Mouse (Mus musculus): ENCODE data around the gene Camk2d. TPM values are rescaled to one million over a fixed set of nuclear protein-coding genes. Genes with fewer than 3 reads are reported as not detected.

Gene Camk2d
- polyA plus RNA-seq, 1 experiment from 2014 or later: 42.6 TPM

DNA sequence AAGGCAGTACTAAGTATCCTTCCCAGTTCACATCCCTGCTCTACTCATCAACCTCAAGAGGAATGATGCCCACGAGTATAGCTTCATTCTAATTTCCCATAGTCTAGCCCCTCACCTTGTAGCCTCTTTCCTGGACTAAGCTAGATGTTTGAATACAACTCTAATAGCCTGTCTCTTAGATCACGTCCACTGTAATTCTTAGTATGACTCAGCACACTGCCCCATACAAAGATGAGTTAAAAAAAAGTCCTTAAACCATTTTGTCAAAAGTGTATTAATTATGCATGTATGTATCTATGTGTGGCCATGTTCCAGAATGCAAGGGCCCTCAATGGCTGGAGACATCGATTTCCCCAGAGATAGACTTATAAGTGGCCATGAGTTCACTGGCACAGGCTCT lies 164.5 kb downstream of the Camk2d start:
- H3K27me3 ChIP-seq (replicated peaks; ENCODE audit: control insufficient read depth, insufficient read depth, low read length): no peaks in the 10 kb centered on the region
- H3K27ac ChIP-seq (ENCODE audit: low read depth, low read length): no peak overlapping the region
- H3K36me3 ChIP-seq (ENCODE audit: control insufficient read depth, insufficient read depth): no peaks in the 10 kb centered on the region
- 0 out of 2 replicates have a peak, but pooled peaks cover 3% of the 10 kb centered on the region for H3K4me1 ChIP-seq (replicated peaks; ENCODE audit: control insufficient read depth, insufficient read depth, low read length)
- H3K9me3 ChIP-seq (ENCODE audit: control insufficient read depth): no peaks in the 10 kb centered on the region
- WGBS: 83% methylated on average over 3 of the region's 3 CpGs
- ATAC-seq: no peak
- H3K4me2 ChIP-seq (replicated peaks; ENCODE audit: low read depth): no peak overlapping the region
- TF ChIP-seq CTCF (IDR thresholded peaks at IDR 0.05; ENCODE audit: low read depth): no peak
- H3K4me3 ChIP-seq (ENCODE audit: low read depth, low read length): no peak overlapping the region
- no peak overlapping the region for H3K9ac ChIP-seq (ENCODE audit: low read depth, low read length)

DNA sequence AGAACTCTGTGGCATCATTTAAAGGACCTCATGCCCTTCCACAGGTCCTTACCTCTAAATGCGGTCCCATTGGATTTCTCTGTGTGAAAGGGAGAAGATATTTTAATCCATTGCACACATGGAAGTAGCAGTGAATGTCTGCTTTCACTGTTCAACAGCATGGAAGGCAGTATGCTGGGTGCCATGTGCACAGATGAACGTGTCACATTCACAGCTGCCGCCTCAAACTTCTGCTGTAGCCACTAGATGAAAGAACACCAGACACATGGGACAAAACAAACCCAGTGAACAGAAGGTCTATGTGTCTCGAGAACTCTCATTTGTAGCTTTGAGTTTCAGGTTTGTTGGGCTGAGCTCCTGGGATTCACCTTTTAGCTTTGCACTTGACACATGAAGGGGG lies 168.6 kb downstream of the Camk2d start:
- Histone ChIP-seq H3K4me1 (replicated peaks; ENCODE audit: control insufficient read depth, insufficient read depth, low read length) (no peaks in the 10 kb centered on the region), H3K4me2 (replicated peaks; ENCODE audit: low read depth) (no peak overlapping the region), H3K27ac (ENCODE audit: low read depth, low read length) (no peak overlapping the region), H3K4me3 (ENCODE audit: low read depth, low read length) (no peak overlapping the region), H3K9me3 (ENCODE audit: control insufficient read depth) (no peaks in the 10 kb centered on the region), H3K36me3 (ENCODE audit: control insufficient read depth, insufficient read depth) (no peaks in the 10 kb centered on the region), H3K9ac (ENCODE audit: low read depth, low read length) (no peak overlapping the region), H3K27me3 (replicated peaks; ENCODE audit: control insufficient read depth, insufficient read depth, low read length) (no peaks in the 10 kb centered on the region)
- no peak for ATAC-seq
- WGBS: 95% methylated on average over 4 of the region's 4 CpGs
- TF ChIP-seq CTCF (IDR thresholded peaks at IDR 0.05; ENCODE audit: low read depth): no peak

DNA sequence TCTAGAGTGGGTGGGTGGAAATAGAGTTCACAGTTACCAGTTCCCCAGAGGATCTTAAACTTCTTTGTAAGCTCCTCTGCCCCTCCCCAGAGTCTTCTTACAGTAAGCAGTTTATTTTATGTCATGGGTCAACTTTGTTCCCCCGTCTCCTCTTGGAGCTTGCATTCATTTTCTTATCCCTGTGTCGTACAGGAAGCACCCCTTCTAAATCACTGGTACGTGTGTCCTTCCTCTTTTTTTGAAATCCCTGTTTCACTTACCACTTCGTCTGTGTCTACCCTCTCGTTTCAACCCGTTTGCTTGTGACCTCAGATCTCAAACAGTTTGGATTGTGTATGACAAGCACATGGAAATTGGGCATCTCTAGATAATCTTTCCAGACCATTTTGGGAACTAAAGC lies 174.0 kb downstream of the Camk2d start:
- ATAC-seq: no peak
- TF ChIP-seq CTCF (IDR thresholded peaks at IDR 0.05; ENCODE audit: low read depth): no peak
- Histone ChIP-seq H3K4me1 (replicated peaks; ENCODE audit: control insufficient read depth, insufficient read depth, low read length) (no peaks in the 10 kb centered on the region; the same call in 1 of the 2 replicates), H3K4me2 (replicated peaks; ENCODE audit: low read depth) (no peak overlapping the region), H3K27ac (ENCODE audit: low read depth, low read length) (no peak overlapping the region), H3K4me3 (ENCODE audit: low read depth, low read length) (no peak overlapping the region), H3K9me3 (ENCODE audit: control insufficient read depth) (no peaks in the 10 kb centered on the region), H3K9ac (ENCODE audit: low read depth, low read length) (no peak overlapping the region), H3K36me3 (ENCODE audit: control insufficient read depth, insufficient read depth) (no peaks in the 10 kb centered on the region), H3K27me3 (replicated peaks; ENCODE audit: control insufficient read depth, insufficient read depth, low read length) (no peaks in the 10 kb centered on the region)
- WGBS: 53% methylated on average over 6 of the region's 6 CpGs

DNA sequence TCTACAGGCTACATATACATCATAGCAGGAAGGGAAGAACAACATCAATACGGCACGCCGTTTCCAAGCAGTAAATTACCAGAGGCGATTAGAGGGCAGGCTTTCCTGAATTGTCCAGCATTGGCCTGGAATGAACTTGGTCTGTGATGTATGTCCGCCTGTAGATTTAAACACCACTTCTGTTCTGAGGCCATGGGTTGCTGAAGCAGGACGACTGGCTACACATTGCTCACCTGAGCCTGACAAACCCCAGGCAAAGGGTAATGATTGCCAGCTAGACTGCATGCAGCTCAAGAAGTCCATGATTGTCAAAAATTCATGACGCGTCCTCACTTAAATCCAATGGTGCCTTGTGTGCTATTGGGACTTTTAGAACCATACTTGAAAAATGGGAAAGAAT lies 174.9 kb downstream of the Camk2d start:
- Histone ChIP-seq H3K9me3 (ENCODE audit: control insufficient read depth) (no peaks in the 10 kb centered on the region), H3K27ac (ENCODE audit: low read depth, low read length) (no peak overlapping the region), H3K27me3 (replicated peaks; ENCODE audit: control insufficient read depth, insufficient read depth, low read length) (no peaks in the 10 kb centered on the region), H3K9ac (ENCODE audit: low read depth, low read length) (no peak overlapping the region), H3K36me3 (ENCODE audit: control insufficient read depth, insufficient read depth) (no peaks in the 10 kb centered on the region), H3K4me2 (replicated peaks; ENCODE audit: low read depth) (no peak overlapping the region), H3K4me1 (replicated peaks; ENCODE audit: control insufficient read depth, insufficient read depth, low read length) (no peaks in the 10 kb centered on the region; the same call in 1 of the 2 replicates), H3K4me3 (ENCODE audit: low read depth, low read length) (no peak overlapping the region)
- 71% methylated on average over 8 of the region's 8 CpGs for WGBS
- ATAC-seq: no peak
- TF ChIP-seq CTCF (IDR thresholded peaks at IDR 0.05; ENCODE audit: low read depth): no peak

DNA sequence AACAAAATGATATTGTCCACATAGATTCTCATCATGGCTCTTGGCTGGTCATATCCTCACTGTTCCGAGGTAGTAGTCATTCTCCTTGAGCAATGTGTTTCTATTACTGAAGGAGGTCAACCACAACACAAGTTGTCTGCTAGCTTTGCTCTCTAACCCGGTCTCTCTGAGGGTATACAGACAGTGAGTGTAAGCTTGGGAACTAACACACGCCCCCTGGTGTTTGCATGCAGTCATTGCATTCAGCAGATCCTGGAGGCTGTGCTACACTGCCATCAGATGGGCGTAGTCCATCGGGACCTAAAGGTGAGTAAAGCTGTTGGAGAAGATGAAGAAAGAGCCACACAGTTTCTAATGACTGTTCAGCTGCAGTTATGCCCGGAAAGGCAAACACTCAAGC lies 175.4 kb downstream of the Camk2d start:
- WGBS: 20% methylated on average over 6 of the region's 6 CpGs
- H3K9me3 ChIP-seq (ENCODE audit: control insufficient read depth): no peaks in the 10 kb centered on the region
- no peak overlapping the region for H3K27ac ChIP-seq (ENCODE audit: low read depth, low read length)
- TF ChIP-seq CTCF (IDR thresholded peaks at IDR 0.05; ENCODE audit: low read depth): peak; percentile 98
- no peaks in the 10 kb centered on the region; the same call in 1 of the 2 replicates for H3K4me1 ChIP-seq (replicated peaks; ENCODE audit: control insufficient read depth, insufficient read depth, low read length)
- no peak overlapping the region for H3K4me3 ChIP-seq (ENCODE audit: low read depth, low read length)
- no peaks in the 10 kb centered on the region for H3K36me3 ChIP-seq (ENCODE audit: control insufficient read depth, insufficient read depth)
- ATAC-seq: peak; percentile 85
- no peak overlapping the region for H3K9ac ChIP-seq (ENCODE audit: low read depth, low read length)
- H3K4me2 ChIP-seq (replicated peaks; ENCODE audit: low read depth): no peak overlapping the region
- H3K27me3 ChIP-seq (replicated peaks; ENCODE audit: control insufficient read depth, insufficient read depth, low read length): no peaks in the 10 kb centered on the region

DNA sequence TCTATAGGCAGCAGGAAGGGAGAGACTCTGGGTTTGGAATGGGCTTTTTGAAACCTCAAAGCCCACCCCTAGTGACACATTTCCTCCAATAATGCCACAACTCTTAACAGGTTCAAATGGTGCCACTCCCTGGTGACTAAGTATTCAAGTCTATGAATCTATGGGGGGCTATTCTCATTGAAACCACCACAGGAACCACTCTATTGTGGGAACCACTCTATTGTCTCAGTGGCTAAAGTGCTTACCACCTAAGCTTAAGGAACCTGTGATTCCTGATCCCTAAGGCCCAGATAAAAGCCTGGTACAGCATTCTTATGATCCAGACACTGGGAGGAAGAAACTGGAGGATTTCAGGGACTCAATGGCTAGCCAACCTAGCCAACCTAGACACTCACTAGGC lies 179.9 kb downstream of the Camk2d start:
- Histone ChIP-seq H3K4me3 (ENCODE audit: low read depth, low read length) (no peak overlapping the region), H3K4me2 (replicated peaks; ENCODE audit: low read depth) (no peak overlapping the region), H3K4me1 (replicated peaks; ENCODE audit: control insufficient read depth, insufficient read depth, low read length) (no peaks in the 10 kb centered on the region; the same call in 1 of the 2 replicates), H3K27ac (ENCODE audit: low read depth, low read length) (no peak overlapping the region), H3K36me3 (ENCODE audit: control insufficient read depth, insufficient read depth) (no peaks in the 10 kb centered on the region), H3K9me3 (ENCODE audit: control insufficient read depth) (no peaks in the 10 kb centered on the region), H3K9ac (ENCODE audit: low read depth, low read length) (no peak overlapping the region), H3K27me3 (replicated peaks; ENCODE audit: control insufficient read depth, insufficient read depth, low read length) (no peaks in the 10 kb centered on the region)
- ATAC-seq: no peak
- TF ChIP-seq CTCF (IDR thresholded peaks at IDR 0.05; ENCODE audit: low read depth): no peak

DNA sequence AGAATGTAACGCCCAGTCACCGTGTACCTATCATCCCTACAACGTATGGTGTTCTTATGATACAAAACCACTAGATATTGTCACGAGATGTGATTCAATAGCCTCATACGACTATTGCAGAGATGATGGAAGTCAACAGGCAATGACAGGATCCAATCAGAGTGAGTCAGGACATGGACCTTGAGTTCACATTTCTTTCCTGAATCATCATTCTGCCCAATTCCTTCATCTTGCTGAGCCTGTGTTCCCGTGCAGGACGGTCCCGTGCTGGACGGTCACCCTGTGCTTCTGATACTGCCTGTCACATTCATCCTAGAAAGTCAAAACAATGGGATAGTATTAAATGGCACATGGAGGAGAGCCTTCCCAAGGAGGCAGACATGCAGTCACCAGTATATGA lies 181.0 kb downstream of the Camk2d start:
- Histone ChIP-seq H3K36me3 (ENCODE audit: control insufficient read depth, insufficient read depth) (no peaks in the 10 kb centered on the region), H3K9me3 (ENCODE audit: control insufficient read depth) (no peaks in the 10 kb centered on the region), H3K27ac (ENCODE audit: low read depth, low read length) (no peak overlapping the region), H3K4me1 (replicated peaks; ENCODE audit: control insufficient read depth, insufficient read depth, low read length) (no peaks in the 10 kb centered on the region), H3K4me2 (replicated peaks; ENCODE audit: low read depth) (no peak overlapping the region), H3K9ac (ENCODE audit: low read depth, low read length) (no peak overlapping the region), H3K4me3 (ENCODE audit: low read depth, low read length) (no peak overlapping the region), H3K27me3 (replicated peaks; ENCODE audit: control insufficient read depth, insufficient read depth, low read length) (no peaks in the 10 kb centered on the region)
- WGBS: 93% methylated on average over 9 of the region's 9 CpGs
- ATAC-seq: no peak
- no peak for TF ChIP-seq CTCF (IDR thresholded peaks at IDR 0.05; ENCODE audit: low read depth)

Data from intestine, postnatal 0 days (tissue).